Mouse (Mus musculus) small intestine, adult 2 months (tissue): ENCODE measurements around the gene Fgfr4.

Experiments
- CTCF ChIP-seq: fragments of 200-500 bp; IDR thresholded peaks from 2 replicates; pipeline ENCODE4 v1.5.1; 2012; ENCODE audit warnings: low read depth, mild to moderate bottlenecking, control low read depth, inconsistent platforms, low read length, moderate library complexity, mixed read lengths; ENCODE audit not compliant: insufficient replicate concordance, insufficient read length; ENCODE audit errors: extremely low read depth
- POLR2A ChIP-seq: fragments of 200-500 bp; IDR thresholded peaks from 2 replicates; pipeline ENCODE4 v1.6.1; 2012; ENCODE audit warnings: low read depth, mild to moderate bottlenecking, control low read depth, inconsistent platforms, low read length, moderate library complexity

DNA sequence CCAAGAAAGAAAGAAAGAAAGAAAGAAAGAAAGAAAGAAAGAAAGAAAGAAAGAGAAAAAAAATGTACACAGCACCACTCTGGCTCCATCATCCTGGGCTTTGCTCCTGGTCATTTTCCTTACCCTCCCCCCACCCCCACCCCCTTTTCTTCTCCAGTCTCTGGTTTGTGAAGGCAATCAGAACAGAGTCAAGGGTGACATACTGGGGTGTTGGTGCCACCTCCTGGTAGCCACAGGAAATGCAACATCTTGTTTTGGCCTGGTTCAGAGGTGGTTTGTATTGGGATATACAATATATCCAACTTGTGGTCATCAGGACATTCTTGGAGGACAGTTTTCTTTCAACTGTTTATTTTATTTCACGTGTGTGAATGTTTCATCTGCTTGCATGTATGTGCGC, 26.1 kb downstream of the Fgfr4 start:
- no peak for TF ChIP-seq POLR2A
- peak; percentile 53; the same call in 1 of the 2 replicates for TF ChIP-seq CTCF
